Mouse (Mus musculus) layer of hippocampus, postnatal 36 days (tissue): Measurements from ENCODE around the gene Scly. TPM values are rescaled to one million over a fixed set of nuclear protein-coding genes. Genes with fewer than 3 reads are reported as not detected.

ENCODE experiments used
- DNase-seq, 2 experiments: peaks; one replicate each; pipeline ENCODE4 v3.0.0; 2022
- total RNA-seq, 2 experiments: library from RNA; stranded (reverse); gene quantifications; 2 replicates each; pipeline ENCODE4 v1.2.3; 2021

Scly gene
- total RNA-seq: 10 to 100 TPM; 19.8 to 22.3 TPM

GRCm38 (mm10) chr1:91297799-91298744, at the start of gene Scly:
Gene Scly, plus strand, starts transcription at chr1:91298338.
- DNase-seq: peak; percentile 93 to 95

DNA sequence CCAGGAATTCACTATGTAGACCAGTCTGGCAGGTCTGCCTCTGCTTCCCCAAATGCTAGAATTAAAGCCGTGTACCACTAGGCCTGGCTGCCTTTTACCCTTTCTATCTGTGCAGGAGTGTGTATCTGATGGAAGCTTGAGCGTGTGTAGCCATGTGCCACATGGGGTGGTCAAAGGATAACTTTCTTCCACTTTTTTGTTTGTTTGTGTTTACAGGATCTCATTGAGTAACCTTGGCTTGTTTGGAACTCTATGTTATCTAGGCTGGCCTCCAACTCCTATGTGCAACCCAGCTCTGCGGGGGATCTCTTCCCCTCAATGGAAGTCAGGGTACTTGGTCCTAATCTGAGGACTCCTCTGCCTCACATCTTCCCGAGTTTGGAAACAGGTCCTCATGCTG, 49.2 kb upstream of the Scly start:
- no peak for DNase-seq

DNA sequence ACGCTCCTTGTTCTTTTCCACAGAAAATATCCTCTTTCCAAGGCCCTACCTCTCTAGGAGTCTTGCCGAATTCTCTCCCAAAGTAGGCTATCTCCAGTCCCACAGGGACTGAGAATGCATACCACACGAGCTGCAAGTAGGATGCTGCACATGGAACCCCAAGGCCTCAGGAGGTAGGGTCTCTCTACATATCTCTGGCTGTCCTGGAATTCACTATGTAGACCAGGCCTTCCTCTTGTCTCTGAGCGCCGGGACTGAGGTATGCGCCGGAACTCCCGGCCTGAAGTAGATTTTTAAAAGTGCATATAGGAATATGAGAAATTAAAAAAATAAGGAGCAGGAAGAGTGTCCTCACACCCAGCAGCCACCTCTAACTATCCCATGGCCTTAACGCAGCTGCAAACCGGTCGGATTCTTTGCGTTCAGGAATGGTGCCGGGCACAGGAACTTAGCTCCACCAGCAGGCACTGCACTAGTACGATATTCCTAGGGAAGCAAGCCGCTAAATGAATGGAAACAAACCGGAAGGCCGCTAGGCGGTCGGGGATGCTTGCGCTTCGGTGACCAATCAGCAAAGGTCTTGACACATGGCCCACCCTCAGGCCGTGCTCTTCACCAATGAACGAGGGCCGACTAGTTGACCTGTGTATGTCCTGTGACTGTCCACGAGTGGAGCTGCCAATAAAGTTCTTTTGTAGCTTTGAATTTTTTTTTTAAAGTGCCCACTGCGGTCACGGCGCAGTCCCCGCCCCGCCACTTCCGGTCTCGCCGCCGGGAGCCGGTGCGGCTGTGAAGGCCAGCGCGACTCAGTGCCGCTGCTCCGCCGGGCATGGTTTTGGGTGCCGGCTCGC, 48.3 kb upstream of the Scly start, which contains the start of gene Ube2f:
Ube2f (plus strand) TSS at position 741 of the 851 bp plus-strand sequence.
- DNase-seq: peak; percentile 93

DNA sequence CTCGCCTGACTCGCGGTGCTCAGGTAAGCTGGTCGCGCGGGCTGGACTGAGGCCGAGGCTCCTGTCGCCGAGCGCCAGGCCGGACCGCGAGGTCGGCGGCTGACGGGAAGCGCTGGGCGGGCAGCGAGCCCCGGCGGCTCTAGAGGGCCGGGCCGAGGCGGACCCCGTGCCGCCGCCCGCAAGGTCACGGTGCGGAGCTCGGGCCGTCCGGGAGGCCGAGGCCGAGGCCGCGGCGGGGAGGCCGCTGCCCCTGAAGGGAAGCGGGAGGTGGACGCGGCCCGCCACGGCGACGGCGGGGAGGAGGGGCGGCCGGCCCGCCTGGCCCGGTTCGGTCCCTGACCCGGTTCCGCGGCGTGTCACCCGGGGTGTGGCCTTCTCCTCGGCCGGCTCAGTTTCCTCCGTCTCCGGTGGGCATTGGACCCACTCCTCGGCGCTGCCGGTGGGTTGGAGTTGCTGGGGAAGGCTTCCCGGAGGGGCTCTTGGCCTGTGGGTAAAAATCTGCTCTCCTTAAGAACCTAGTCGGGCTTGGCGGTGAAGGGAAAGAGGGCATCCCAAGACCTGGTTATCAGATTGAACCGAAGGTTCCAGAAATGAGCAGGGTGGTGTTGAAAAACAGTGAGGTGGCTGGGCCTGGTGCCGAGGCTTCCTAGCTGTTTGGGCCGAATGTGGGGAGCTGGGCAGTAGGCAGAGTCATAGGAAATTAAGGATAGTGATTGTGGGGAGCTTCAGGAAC, 47.6 kb upstream of the Scly start:
- DNase-seq: peak in 1 of 2 experiments; percentile 23

GRCm38 (mm10) chr1:91251148-91251650, 46.9 kb upstream of the Scly start:
- DNase-seq: no peak

DNA sequence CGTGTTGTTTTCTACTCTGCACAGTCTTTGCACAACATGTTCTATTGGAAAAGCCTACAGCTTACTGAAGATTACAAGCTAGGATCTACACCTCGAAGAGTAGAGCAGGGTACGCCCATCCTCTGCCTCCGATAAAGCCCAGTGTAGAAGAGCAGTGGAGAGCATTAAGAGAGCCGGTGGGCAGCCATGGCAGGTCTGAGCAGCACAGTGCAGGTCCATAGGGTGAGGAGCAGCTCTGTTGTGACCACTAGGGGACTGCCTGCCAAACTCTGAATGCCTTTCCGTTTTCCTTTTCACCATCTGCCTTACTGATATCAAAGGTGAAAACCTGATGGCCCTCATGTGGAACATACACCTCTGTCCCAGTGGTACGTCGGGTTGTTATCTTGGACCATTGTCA, 46.2 kb upstream of the Scly start:
- DNase-seq: no peak

DNA sequence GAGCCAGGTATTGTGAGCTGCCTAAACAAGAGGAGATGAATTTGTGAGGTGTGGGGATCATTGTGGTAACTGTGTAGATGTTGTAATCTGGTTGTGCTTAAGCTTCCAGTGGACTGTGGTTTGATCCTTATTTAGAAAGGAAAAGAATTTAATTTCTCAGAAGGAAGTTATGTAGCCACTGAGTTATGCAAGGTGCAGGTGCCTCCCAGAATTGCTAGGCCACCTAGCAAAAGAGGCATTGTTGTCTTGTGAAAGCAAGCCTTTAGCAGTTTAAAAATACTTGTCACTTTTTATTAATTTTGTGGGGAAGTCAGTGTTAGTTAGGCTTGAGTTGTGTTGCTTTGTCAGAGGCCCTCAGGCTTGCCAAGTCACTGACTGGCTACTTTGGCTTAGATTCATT, 40.2 kb upstream of the Scly start:
- DNase-seq: no peak

GRCm38 (mm10) chr1:91259794-91260193, 38.3 kb upstream of the Scly start:
- DNase-seq: no peak

- DNase-seq: no peak
Measured at GRCm38 (mm10) chr1:91262508-91262907, 35.6 kb upstream of the Scly start.

GRCm38 (mm10) chr1:91272260-91272659, 25.9 kb upstream of the Scly start:
- no peak for DNase-seq

DNA sequence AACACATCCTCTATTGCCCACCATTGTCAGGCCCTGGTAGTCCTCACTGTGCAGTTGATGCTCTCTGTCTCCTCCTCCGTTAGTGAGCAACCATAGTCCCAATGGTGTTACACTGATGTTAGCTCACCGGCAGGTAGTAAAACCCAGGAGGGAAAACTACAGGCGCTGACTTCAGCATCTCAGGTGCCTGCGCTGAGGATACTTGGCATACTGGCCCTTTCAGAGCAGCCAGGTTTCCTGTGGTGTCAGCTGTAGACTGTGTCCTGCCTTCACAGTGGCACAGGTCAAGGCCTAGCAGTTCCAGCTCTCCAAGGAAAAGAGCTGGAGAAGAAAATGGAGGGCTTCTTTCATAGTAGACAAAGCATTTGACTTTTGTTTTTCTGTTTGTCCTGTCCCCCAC, 21.6 kb upstream of the Scly start:
- DNase-seq: no peak

GRCm38 (mm10) chr1:91277480-91277879, 20.7 kb upstream of the Scly start:
- no peak for DNase-seq

DNA sequence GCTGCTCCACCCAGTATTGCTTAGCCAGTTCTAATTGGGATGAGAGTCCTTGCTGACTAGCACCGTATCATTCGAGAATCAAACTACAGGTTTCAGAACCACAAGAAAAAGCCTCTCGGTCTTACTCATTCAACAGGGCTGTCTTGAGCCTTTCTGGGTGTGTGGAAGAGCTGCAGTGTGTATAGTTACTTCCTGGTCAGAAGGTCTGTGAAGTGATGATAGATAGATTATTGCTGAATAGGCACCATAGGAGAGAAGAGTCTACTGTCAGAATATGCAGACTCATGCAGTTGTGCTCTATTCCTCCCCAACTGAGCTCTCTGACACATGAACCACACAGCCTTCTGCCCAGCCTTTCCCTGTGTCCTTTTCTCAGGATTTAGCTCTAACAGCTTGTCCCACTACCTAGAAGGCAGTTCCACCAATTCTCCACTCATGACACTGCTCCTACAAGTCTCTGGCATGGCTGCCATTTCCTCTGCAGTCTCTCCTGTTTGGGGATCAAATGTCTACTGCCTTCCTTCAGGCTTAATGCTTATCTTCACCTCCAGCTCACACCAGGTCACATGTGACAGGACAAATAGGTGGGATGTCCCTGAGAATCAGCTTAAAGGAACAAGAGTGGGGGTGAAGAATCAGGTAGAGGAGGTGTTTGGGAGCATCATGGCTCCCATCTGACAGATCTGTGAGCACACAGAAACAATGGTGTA, 19.6 kb upstream of the Scly start:
- DNase-seq: no peak

DNA sequence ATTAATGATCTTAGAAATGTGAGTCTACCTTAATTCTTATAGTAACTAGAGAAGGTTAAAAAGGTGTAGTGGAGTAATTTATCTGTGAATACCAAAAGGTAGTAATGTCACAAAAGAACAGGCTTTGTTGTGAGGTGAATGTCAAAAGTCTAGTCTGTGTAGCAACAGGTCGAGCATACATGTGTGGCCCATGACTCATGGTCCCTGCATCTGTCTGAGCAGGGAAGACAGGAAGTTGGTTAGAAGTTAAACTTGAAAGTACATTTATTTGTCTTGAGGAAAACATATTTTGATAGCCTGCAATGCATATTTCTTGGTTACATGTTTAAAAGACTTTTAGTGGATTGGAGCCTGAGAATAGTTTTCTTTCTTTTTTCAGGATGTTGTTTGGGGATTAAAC, 19.0 kb upstream of the Scly start:
- no peak for DNase-seq

GRCm38 (mm10) chr1:91282582-91282981, 15.6 kb upstream of the Scly start:
- DNase-seq: no peak

GRCm38 (mm10) chr1:91289375-91289774, 8.8 kb upstream of the Scly start:
- no peak for DNase-seq

DNA sequence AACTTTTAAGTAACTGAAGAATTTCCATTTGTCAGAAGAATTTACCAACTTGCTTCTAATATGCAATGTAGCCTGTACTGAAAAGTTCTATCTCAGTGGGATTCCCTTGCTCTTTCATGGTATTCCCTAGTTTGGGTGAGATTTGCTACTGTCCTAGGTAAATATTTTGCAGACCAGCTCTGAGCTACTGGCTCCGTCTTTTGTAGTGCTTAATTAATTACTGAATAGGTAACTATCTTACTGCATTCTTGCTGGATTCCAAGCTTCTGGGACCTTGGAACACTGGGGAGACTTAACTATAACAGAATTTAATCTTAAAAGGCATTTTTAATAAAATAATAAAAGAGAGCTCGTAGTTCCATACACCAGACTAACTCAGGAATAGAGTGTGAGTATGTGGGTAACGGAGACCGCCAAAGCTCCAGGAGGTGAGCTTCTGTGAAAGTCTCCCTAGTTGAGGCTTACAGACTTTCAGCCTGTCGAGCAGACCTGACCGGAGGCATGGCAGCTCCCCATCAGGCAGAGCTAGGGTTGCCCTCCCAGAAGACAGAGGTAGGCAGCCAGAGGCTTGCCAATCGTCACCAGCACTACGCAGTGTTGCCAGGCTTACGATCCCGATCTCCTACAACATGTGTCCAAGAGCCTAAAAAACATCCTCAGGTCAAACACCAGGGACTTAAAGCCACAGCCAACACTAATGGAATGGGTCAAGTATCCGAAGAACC, 5.9 kb upstream of the Scly start:
- DNase-seq: no peak

DNA sequence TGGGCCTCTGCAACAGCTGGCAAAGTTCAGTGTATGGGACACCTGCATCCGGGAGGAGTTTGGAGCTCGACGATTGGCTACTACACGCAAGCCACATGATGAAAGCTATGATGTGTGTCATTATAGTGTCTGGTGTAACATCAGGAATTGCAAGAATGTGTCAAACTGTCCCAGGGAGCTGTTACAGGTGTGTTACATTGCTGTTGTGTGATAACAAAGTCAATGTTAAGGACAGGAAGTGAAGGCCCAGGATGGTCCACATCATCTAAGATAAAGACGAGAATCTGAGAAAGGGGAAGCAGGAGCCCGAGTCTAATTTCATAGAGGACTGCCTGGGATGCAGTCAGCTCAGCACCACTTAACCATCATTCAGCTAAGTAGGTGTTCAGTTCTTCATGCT, 2.6 kb upstream of the Scly start:
- DNase-seq: no peak

GRCm38 (mm10) chr1:91299026-91299706, 1.0 kb downstream of the Scly start:
- DNase-seq: no peak

DNA sequence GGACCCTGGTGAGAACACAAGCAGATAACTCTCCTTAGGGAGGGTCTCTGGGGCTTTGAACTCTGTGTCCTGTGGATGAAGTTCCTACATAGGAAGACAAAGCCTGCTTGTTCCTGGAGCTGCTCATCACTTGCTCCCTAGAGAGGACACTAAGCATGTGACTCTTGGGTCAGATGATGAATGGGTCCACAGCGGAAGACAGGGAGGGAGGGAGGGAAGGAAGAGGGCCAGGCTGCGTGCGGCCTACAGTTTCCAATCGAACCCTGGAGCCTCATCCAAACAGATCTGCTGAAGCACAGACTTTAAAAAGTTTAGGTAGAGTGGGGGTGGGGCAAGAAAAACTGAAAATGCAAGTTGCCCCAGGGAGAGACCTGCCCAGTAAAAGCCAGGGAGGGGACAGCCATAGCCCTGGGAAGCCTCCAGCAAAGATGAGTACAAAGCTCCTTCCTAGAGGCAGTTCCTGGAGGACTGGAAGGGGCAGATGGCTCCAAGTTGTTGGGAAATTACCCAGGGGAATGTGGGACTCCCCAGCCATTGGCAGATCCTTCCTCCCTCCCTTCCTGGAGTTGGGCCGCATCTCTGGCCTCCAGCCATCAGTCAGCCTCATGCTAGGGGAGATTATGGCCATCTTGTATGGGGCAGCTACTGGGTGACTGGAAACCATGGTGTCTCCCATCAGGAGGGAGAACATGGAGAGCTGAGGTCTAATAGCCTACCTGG, 1.7 kb downstream of the Scly start:
- DNase-seq: no peak
